Mouse (Mus musculus) stomach, postnatal 0 days (tissue): ENCODE data around the gene Chrm3.

Experiments
- CTCF ChIP-seq: IDR thresholded peaks from 2 replicates; pipeline ENCODE4 v1.5.1; 2016; ENCODE audit warnings: antibody characterized with exemption, low read depth, mild to moderate bottlenecking, moderate library complexity
- EP300 ChIP-seq: optimal IDR thresholded peaks from 2 replicates; pipeline ENCODE3; 2016; ENCODE audit warnings: antibody characterized with exemption

GRCm38 (mm10) chr13:9949091-9949490 is 411.6 kb downstream of the Chrm3 start:
- TF ChIP-seq CTCF (no peak), EP300 (no peak)
